Mouse (Mus musculus) spleen, adult 2 months (tissue): Measurements from ENCODE around the gene Cblb.

Experiments used
- CTCF ChIP-seq: fragments of 200-500 bp; IDR thresholded peaks from 2 replicates; pipeline ENCODE4 v1.5.1; 2011; ENCODE audit warnings: mild to moderate bottlenecking, inconsistent platforms; ENCODE audit not compliant: insufficient read depth, insufficient read length, insufficient replicate concordance; ENCODE audit errors: extremely low read depth
- POLR2A ChIP-seq: fragments of 200-500 bp; IDR thresholded peaks from 2 replicates; pipeline ENCODE4 v1.6.1; 2011; ENCODE audit warnings: low read depth, low read length, inconsistent platforms

GRCm38 (mm10) chr16:52186731-52187130, 155.7 kb downstream of the Cblb start:
- TF ChIP-seq CTCF (no peak), POLR2A (no peak)
